Mouse (Mus musculus) MEL (cell line): ENCODE data around the gene Raver2. TPM values are rescaled to one million over a fixed set of nuclear protein-coding genes. Genes with fewer than 3 reads are reported as not detected.

ENCODE experiments used
- DNase-seq: peaks from one replicate; pipeline ENCODE4 v3.0.0; 2011; ENCODE audit warnings: low read depth, low spot score
- H3K27ac ChIP-seq: 2 replicates; pipeline ENCODE4 v1.5.1; 2012; ENCODE audit warnings: low read depth, mild to moderate bottlenecking, control low read depth, low read length, moderate library complexity; ENCODE audit not compliant: control insufficient read depth
- H3K27me3 ChIP-seq, 2 experiments: fragments of 150-350 bp in 1 of 2; sonication (generic) in 1 of 2; 2 replicates each; pipeline ENCODE4 v1.6.1; 2012; ENCODE audit warnings: low read length in 2 of 2, mild to moderate bottlenecking in 2 of 2, improper control_type of control experiment in 1 of 2, moderate library complexity in 1 of 2; ENCODE audit not compliant: insufficient read depth in 2 of 2, control insufficient read depth in 1 of 2
- H3K36me3 ChIP-seq, 2 experiments: 2 replicates each; pipeline ENCODE4 v1.6.1; 2012 to 2014; ENCODE audit warnings: low read length in 2 of 2, improper control_type of control experiment in 1 of 2, inconsistent platforms in 1 of 2, mild to moderate bottlenecking in 1 of 2; ENCODE audit not compliant: insufficient read depth in 2 of 2, control insufficient read depth in 1 of 2
- H3K4me1 ChIP-seq, 2 experiments: fragments of 150-350 bp in 1 of 2; sonication (generic) in 1 of 2; 2 replicates each; pipeline ENCODE4 v1.6.1; 2012; ENCODE audit warnings: low read length in 2 of 2, improper control_type of control experiment in 1 of 2, mild to moderate bottlenecking in 1 of 2; ENCODE audit not compliant: insufficient read depth in 2 of 2, control insufficient read depth in 1 of 2
- H3K4me3 ChIP-seq, 2 experiments: fragments of 150-350 bp in 1 of 2; sonication (generic) in 1 of 2; 2 replicates each; pipeline ENCODE4 v1.5.1; 2012; ENCODE audit warnings: low read depth in 2 of 2, low read length in 2 of 2, mild to moderate bottlenecking in 2 of 2, moderate library complexity in 2 of 2, control low read depth in 1 of 2, improper control_type of control experiment in 1 of 2; ENCODE audit not compliant: control insufficient read depth in 1 of 2, insufficient read depth in 1 of 2
- H3K79me2 ChIP-seq: 2 replicates; pipeline ENCODE4 v1.6.1; 2012; ENCODE audit warnings: mild to moderate bottlenecking, low read length, moderate library complexity; ENCODE audit not compliant: control insufficient read depth, poor library complexity, insufficient read depth
- H3K9ac ChIP-seq: 2 replicates; pipeline ENCODE4 v1.6.1; 2012; ENCODE audit warnings: low read depth, mild to moderate bottlenecking, control low read depth, low read length, moderate library complexity; ENCODE audit not compliant: control insufficient read depth, poor library complexity, severe bottlenecking
- H3K9me3 ChIP-seq: fragments of 150-350 bp; sonication (generic); replicated peaks from 2 replicates; pipeline ENCODE4 v1.6.1; 2012; ENCODE audit warnings: mild to moderate bottlenecking, low read length, improper control_type of control experiment, moderate library complexity; ENCODE audit not compliant: insufficient read depth
- BHLHE40 ChIP-seq: IDR thresholded peaks from 2 replicates; pipeline ENCODE4 v1.6.1; 2012; ENCODE audit warnings: low read depth, mild to moderate bottlenecking, inconsistent platforms, low read length, improper control_type of control experiment, borderline replicate concordance
- CHD1 ChIP-seq: IDR thresholded peaks from 2 replicates; pipeline ENCODE4 v1.6.1; 2012; ENCODE audit warnings: low read depth, mild to moderate bottlenecking, inconsistent platforms, low read length, improper control_type of control experiment
- CHD2 ChIP-seq: IDR thresholded peaks from 2 replicates; pipeline ENCODE4 v1.6.1; 2011; ENCODE audit warnings: low read length, improper control_type of control experiment
- CTCF ChIP-seq, 3 experiments: IDR thresholded peaks in 2 of 3; conservative IDR thresholded peaks in 1 of 3; 2 replicates each; pipeline ENCODE4 v1.5.1; 2011 to 2012; ENCODE audit warnings: low read length in 3 of 3, low read depth in 2 of 3, mild to moderate bottlenecking in 2 of 3, improper control_type of control experiment in 1 of 3, inconsistent platforms in 1 of 3, mixed read lengths in 1 of 3, moderate library complexity in 1 of 3; ENCODE audit not compliant: control insufficient read depth in 1 of 3, insufficient read depth in 1 of 3, poor library complexity in 1 of 3, severe bottlenecking in 1 of 3
- GABPA ChIP-seq: IDR thresholded peaks from 2 replicates; pipeline ENCODE4 v1.6.1; 2012; ENCODE audit warnings: low read depth, mild to moderate bottlenecking, inconsistent platforms, low read length, improper control_type of control experiment, moderate library complexity
- GATA1 ChIP-seq: IDR thresholded peaks from 2 replicates; pipeline ENCODE4 v1.6.1; 2011; ENCODE audit warnings: low read depth, low read length, improper control_type of control experiment
- JUND ChIP-seq: IDR thresholded peaks from 2 replicates; pipeline ENCODE4 v1.6.1; 2011; ENCODE audit warnings: low read depth, mild to moderate bottlenecking, improper control_type of control experiment, low read length
- KAT2A ChIP-seq: conservative IDR thresholded peaks from 2 replicates; pipeline ENCODE4 v1.6.1; 2012; ENCODE audit warnings: low read depth, low read length, improper control_type of control experiment, inconsistent platforms
- MAZ ChIP-seq: IDR thresholded peaks from 2 replicates; pipeline ENCODE4 v1.6.1; 2012; ENCODE audit warnings: low read depth, mild to moderate bottlenecking, inconsistent platforms, low read length, improper control_type of control experiment
- NRF1 ChIP-seq: IDR thresholded peaks from 2 replicates; pipeline ENCODE4 v1.6.1; 2014; ENCODE audit warnings: low read depth, mild to moderate bottlenecking, inconsistent platforms, low read length, improper control_type of control experiment, moderate library complexity; ENCODE audit not compliant: poor library complexity, insufficient read depth, severe bottlenecking
- POLR2A ChIP-seq, 2 experiments: IDR thresholded peaks; 2 replicates each; pipeline ENCODE4 v1.6.1; 2011 to 2012; ENCODE audit warnings: low read length in 2 of 2, mild to moderate bottlenecking in 2 of 2, control low read depth in 1 of 2, improper control_type of control experiment in 1 of 2, low read depth in 1 of 2, moderate library complexity in 1 of 2; ENCODE audit not compliant: control insufficient read depth in 1 of 2, insufficient read depth in 1 of 2, poor library complexity in 1 of 2
- RAD21 ChIP-seq: IDR thresholded peaks from 2 replicates; pipeline ENCODE4 v1.6.1; 2011; ENCODE audit warnings: mild to moderate bottlenecking, low read depth, low read length, improper control_type of control experiment
- SIN3A ChIP-seq: IDR thresholded peaks from 2 replicates; pipeline ENCODE4 v1.6.1; 2012; ENCODE audit warnings: low read length, improper control_type of control experiment, inconsistent platforms
- SMC3 ChIP-seq: IDR thresholded peaks from 2 replicates; pipeline ENCODE4 v1.6.1; 2011; ENCODE audit warnings: low read depth, low read length, improper control_type of control experiment
- ZC3H11A ChIP-seq: IDR thresholded peaks from 2 replicates; pipeline ENCODE4 v1.6.1; 2012; ENCODE audit warnings: low read depth, mild to moderate bottlenecking, inconsistent platforms, low read length, improper control_type of control experiment
- ZMIZ1 ChIP-seq: IDR thresholded peaks from 2 replicates; pipeline ENCODE4 v1.6.1; 2012; ENCODE audit warnings: low read depth, mild to moderate bottlenecking, inconsistent platforms, low read length, improper control_type of control experiment, moderate library complexity
- ZNF384 ChIP-seq: IDR thresholded peaks from 2 replicates; pipeline ENCODE4 v1.6.1; 2012; ENCODE audit warnings: low read depth, mild to moderate bottlenecking, inconsistent platforms, low read length, improper control_type of control experiment
- polyA plus RNA-seq, 2 experiments: library from polyadenylated mRNA; stranded (reverse) in 1 of 2; unstranded in 1 of 2; fragments of >175 nt in 1 of 2; fragments of >200 nt in 1 of 2; gene quantifications; 2 replicates each; pipeline versions ENCODE4 v1.2.1 to v1.2.4; 2012; ENCODE audit warnings: low replicate concordance in 2 of 2, low read depth in 1 of 2; ENCODE audit not compliant: insufficient read length in 2 of 2, insufficient read depth in 1 of 2, missing spikeins in 1 of 2
- total RNA-seq: library from RNA; depleted of rRNA; stranded (reverse); fragments of 300-350 nt; gene quantifications from 2 replicates; pipeline ENCODE4 v1.2.3, GENCODE M21; 2012

Gene Raver2
- total and polyA plus RNA-seq, 3 experiments, result 0.03 to 0.04 TPM; not detected in 1

DNA sequence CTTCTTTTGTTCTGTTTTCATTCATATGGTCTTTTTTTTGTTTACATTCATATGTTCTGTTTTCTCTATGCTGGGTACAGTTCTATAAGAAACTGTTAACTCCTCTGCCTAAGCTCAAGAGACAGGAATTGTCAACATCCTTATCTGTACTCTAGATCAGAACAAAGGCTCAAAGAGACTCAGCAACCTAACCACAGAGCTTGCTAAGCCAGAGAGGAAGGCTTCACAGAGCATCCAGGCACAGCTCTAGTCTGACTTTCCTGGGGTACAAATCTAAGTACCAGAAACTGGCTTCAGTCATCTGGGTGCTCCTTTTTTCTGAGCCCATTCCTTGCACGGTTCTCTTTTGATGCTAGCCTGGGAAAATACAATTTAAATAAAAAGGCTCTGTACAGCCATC lies 99.0 kb downstream of the Raver2 start:
- no peak overlapping the region for H3K27ac ChIP-seq
- no peak overlapping the region for H3K9ac ChIP-seq
- peak; percentile 44 for DNase-seq
- H3K79me2 ChIP-seq, result no peaks in the 10 kb centered on the region
- no peaks in the 10 kb centered on the region for H3K9me3 ChIP-seq
- TF ChIP-seq GABPA, result no peak
- TF ChIP-seq GATA1, result peak; percentile 75
- TF ChIP-seq NRF1, result no peak
- H3K36me3 ChIP-seq, result peaks cover 13 to 30% of the 10 kb centered on the region in 2 experiments
- H3K4me3 ChIP-seq, result no peak overlapping the region
- peaks cover 19 to 25% of the 10 kb centered on the region in 2 experiments for H3K4me1 ChIP-seq
- no peaks in the 10 kb centered on the region for H3K27me3 ChIP-seq

DNA sequence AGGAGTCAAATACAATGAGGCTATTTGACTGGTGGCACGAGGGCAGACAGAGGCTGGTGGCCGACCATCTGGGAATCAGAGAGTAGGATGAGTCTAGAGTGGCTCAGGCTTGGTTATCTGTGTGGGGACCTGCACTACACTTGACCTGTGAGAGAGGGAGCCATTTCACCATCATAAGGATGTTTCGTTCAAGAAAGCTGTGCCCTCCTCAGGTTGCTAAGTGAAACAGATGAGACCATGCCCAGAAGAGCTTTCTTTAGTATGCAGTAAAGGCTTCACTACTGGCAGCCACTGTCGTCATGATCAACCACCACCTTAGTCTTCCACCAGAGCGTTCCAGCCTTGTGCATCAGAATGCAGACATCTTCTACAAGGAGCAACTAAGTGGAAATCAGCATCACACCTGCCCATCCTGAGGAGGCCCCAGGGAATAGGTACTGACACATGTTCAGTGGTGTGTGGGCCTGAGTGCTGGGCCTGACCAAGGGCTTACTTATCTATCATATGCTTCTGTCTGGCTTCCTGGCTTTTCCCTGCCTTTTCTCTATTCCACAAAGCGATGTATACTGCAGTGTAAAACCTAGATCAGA lies 99.5 kb downstream of the Raver2 start:
- Histone ChIP-seq H3K27ac (no peak overlapping the region), H3K9me3 (no peaks in the 10 kb centered on the region), H3K27me3 (no peaks in the 10 kb centered on the region), H3K36me3 (peaks cover 13 to 32% of the 10 kb centered on the region in 2 experiments), H3K9ac (no peak overlapping the region), H3K79me2 (no peaks in the 10 kb centered on the region), H3K4me1 (peaks cover 22 to 28% of the 10 kb centered on the region in 2 experiments), H3K4me3 (no peak overlapping the region)
- DNase-seq, result peak; percentile 56
- TF ChIP-seq POLR2A (IDR thresholded peaks at IDR 0.05; ENCODE audit: control insufficient read depth in 1 of 2, insufficient read depth in 1 of 2, low read depth in 1 of 2, low read length in 2 of 2, poor library complexity in 1 of 2) (no peak), JUND (no peak), CHD1 (no peak), MAZ (no peak), SMC3 (peak; percentile 69), SIN3A (no peak), BHLHE40 (no peak), CTCF (IDR thresholded peaks at IDR 0.05 in 2 of 3, conservative IDR thresholded peaks at IDR 0.05 in 1 of 3; ENCODE audit: control insufficient read depth in 1 of 3, insufficient read depth in 1 of 3, low read depth in 2 of 3, low read length in 3 of 3, poor library complexity in 1 of 3, severe bottlenecking in 1 of 3) (peak; percentile 19 to 75 (median 38); a peak in 4 of 6 replicates), CHD2 (no peak), KAT2A (no peak), GATA1 (no peak), ZMIZ1 (no peak), ZC3H11A (peak; percentile 26; the same call in 1 of the 2 replicates), ZNF384 (no peak), RAD21 (peak; percentile 70)
